Mouse (Mus musculus) mesoderm, embryonic 11.5 days (tissue): ENCODE measurements around the gene Galnt4.

Source experiments
- DNase-seq: peaks from one replicate; pipeline ENCODE4 v3.0.0-alpha.2; 2012; ENCODE audit warnings: low read depth, low spot score

Galnt4 gene

DNA sequence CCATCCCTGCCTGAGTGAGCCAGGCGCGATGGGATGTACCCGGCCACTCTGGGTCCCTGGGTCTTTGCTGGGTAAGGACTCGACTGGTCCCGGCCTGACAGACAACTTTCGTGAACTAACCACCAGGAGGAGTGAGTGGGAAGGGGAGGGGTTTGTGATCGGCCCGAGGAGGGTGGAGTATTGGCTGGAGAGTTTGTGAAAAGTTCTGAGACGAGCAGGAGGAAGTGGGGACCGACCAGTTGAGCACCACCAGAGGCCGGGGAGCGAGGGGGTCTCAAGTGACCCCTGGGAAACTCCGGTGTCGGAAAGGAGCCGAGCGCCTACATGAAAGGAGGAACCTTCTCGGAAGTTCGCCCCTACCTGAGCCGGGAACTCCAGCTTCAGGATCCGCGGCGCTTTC is at the start of gene Galnt4:
Gene Galnt4 (plus strand): TSS at position 196 of the 400 bp plus-strand sequence.
- peak; percentile 86 for DNase-seq

DNA sequence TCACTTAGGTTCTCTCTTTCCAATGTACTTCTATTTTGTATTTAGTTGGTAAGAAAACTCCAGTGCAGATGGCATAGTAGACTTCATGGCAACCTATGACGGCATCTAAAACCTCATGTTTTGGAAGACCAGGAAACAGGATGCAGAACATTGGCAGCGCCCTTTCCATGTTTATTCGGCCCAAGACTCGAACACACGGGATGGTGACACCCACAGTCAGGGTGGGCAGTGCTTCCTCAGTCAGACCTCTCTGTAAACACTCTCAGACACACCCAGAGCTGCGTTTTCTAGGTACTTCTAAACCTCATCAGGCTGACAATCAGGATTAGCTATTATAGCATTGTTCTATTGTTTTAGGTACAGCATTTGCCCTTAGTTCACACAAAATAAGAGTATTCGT is 47.4 kb upstream of the Galnt4 start:
- no peak for DNase-seq

DNA sequence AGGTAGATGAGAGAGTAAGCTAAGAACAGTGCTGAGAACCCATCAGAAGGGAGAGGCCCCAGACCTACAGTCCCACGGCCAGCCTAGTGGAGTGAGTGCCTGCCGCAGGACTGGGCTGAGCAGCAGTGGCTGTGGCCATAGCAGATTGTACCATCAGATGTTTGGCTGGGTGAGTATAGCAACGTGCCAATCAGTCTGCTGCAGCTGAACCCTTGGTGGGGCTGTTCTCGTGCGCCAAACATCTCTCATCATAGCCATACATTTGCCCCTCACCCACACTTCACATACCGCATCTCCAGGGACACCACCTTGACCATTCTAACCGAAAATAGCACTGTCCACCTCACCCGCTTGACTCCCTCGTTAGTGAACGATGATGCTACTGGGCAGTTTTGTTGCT is 46.5 kb upstream of the Galnt4 start:
- DNase-seq, result no peak

DNA sequence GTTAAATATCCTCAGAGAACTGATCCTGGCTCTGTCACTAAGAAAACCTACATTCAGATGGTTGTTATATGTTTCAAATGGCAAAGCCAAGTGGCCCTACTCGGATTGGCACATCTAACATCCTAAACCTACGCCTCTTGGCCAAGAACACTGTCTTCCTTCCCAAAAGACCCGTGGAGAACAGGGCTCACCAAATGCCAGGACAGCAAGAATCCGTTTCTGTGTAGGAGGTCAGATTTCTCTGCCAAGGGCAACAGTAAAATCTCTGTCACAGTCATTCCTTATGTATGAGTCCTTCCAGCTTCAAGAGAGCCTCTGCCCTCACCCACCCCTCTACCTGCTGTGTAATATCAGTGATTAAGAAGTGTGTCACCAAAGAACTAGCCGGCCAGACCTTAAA is 45.4 kb upstream of the Galnt4 start:
- DNase-seq, result no peak

DNA sequence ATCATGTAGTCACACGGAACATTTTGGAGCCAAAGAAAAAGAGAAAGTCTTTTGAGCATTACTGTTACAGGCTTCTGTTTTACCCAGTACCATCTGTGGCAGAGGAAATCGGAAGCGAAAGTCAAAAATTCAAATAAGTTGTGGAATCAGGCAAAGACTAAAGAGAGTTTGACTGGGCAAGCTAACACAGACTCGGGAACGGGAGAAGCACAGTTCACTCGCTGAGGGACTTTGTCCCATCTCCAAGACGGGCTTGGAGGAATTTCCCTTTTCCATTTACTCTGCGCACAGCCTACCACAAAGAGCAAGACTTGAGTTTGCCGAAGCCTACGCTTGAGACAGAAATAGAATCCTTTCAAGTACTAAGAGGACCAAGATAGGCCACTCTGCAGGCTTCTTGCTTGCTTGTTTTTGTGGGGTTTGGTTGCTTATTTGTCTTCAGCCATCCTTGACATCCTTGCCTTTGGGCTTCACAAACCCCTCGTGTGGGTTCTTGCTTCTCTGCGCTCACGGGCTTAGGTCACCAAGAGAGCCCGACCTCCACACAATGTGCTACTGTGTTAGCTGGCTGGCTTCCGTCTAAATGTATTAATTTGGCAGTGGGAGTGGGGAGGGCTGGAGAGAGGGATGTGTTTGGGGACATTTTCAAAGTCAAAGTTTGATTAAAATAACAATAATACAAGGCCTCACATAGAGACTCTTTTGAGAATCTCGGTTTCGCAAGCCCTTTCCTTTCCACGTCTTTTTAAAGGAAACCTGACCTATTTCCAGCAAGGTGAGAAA is 31.7 kb upstream of the Galnt4 start:
- no peak for DNase-seq

DNA sequence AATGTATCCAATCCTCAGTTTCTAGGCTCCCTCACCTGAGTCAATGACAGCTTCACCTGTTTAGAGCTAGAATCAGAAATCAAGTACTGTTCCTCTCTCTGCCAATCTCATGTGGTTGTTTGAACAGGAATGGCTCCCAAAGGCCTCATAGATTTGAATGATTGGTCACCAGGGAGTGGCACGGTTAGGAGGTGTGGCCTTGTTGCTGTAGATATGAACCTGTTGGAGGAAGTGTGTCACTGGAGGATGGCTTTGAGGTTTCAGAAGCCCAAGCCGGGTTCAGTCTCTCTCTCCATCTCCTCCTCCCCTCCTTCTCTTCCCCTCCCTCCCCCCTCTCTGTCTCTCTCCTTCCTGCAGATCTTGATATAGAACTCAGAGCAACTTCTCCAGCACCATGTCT is 29.3 kb upstream of the Galnt4 start:
- no peak for DNase-seq

DNA sequence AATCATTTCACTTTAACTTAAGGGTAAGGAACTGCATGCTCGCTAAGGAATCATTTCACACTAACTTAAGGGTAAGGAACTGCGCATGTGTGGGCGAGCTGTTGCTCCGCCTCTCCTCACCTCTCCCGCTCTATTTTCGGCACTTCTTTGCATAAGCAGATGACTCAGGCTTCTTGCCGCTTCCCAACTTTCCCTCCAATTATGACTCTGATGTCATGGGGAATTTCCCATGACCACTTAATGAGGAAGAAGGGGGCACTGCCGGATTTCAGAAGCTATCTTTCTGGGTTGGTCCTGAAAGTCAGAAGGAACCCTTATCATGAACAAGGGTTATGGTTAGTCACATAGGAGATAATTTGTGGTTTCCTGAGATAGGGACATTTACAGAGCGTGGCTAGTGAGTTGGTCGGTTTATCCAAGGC is 26.4 kb upstream of the Galnt4 start:
- DNase-seq, result no peak

DNA sequence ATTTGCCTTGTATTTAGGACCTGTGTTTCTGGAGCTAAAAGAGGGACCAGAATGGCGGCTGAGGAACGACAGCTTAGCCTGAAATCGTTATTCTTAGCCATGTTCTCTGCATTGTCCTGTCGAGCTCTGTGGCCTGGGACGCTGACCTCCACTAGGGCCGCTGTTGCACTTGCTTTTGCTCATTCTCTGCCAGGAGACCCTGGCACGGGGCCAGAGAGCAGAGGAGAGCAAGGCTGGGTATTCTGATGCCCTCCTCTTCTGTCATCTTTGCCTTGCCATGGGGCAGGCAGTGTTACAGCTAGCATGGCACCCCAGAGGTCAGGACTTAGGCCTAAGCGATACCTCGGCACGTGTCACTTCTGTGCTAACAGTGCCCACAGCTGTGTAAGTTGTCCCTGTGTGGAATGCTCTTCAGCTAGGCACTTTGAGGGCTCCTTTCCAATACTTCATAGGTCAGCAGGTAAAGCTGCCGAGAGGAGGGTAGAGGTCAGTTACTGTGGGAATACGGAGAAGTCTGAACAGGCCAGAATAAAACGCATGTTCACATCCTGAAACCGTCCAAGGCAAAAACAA is 24.4 kb upstream of the Galnt4 start:
- DNase-seq, result no peak

DNA sequence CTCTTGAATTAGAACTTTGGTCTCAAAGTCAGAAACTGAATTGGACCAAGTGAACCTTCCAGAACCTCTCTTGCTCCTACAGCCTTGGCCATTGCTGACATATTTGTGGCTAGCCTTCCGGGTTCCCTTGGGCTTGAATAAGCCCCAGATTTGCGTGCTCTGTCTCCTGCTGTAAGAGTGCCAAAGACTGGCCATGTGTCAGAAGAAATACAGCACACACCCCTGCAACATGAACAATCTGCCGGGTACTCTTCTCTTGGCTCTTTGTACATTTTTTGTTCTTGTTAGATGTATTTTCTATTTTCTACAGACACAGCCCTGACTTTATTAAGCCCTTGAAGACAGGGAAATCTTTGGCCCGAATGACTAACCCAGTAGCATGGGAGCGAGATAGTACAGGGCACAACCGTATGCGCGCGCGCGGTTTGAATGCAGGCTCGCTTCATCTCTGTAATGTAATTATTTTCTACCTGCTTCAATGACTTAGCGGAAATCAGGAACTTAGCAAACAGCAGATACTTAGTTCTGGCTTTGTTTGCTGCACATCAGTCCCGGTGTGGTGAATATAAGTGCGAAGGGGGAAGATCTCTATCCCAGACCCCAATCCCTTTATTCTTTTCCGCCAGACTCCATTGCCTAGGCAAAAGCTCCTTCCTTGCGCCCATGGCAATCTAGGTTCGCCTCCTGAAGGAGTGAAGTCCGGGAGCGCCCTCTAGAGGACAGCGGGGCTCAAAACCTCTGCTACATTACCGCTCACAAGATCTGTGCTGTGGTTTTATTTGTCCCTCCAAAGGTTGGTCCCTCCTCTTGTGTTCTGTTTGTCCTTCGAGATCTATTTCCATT is 23.3 kb upstream of the Galnt4 start:
- DNase-seq, result peak; percentile 90

DNA sequence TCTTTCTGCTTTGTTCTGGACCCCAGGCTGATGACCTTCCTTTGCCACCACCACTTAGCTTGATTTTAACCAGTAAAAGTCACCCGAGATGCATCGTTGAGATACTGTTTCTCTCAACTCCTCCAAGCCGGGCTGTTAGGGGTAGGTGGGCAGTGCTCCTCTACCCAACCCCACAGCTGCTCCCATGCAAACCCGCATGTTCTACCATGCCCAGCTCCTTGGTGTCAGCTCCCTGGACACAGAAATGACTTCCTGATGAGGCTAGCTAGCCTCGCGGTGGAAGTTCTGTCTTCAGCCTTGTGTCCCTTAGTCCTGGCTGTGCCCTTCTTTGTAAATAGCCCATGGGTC is 22.7 kb upstream of the Galnt4 start:
- DNase-seq, result no peak

DNA sequence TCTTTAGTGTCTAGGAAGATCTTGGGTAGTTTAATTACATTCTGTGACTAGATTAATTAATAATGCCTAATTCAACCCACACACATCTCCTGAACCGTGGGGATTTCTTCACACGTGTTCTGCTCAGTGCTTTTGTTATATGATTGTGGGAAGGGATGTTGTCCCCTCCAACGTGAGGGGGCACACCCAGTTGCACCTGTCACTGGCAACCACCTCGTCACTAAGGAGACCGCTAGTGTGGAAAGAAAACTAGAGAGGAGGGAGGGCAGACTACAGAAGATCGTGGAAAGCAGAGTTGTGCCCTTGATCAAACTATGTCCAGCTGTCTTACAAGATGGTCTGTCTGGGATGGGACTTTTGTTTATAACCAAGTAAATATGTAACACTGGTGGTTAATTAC is 21.9 kb upstream of the Galnt4 start:
- DNase-seq, result no peak

DNA sequence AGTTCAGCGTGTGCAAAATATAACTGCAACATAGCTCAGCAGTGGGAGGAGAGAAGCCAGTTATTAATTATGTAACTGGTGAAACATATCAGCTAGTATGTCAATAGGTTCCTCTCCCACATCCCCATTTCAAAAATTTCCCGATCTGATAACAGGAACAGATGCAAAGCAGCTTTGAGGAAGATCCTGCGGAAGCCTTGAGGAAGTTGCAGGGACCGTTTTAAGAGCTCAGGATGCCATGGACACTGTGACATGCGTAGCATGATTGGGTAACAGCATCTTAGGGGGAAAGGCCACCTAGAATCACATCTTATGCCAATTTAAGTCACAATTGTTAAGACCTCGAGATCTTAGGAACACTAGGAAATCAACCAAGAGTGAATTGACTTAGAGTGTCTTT is 18.1 kb upstream of the Galnt4 start:
- no peak for DNase-seq

DNA sequence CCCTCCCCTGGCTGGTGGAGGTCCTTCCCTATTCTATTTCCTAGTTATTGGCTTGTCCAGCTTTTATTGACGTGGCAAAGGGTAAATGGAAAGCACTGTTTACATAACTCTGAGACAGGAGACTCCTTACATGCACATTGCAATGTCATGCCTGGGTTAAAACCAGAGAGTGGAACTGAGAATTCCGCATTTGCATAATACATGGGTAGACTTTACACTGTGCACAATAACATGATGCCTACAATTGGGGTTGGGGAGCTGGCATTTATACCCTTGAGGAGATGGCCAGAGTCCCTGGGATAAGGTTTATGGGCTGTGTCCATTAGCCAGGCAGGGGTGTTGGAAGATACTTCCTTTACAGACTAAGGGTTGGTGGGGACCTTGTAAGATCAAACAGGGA is 14.6 kb upstream of the Galnt4 start:
- DNase-seq, result no peak

DNA sequence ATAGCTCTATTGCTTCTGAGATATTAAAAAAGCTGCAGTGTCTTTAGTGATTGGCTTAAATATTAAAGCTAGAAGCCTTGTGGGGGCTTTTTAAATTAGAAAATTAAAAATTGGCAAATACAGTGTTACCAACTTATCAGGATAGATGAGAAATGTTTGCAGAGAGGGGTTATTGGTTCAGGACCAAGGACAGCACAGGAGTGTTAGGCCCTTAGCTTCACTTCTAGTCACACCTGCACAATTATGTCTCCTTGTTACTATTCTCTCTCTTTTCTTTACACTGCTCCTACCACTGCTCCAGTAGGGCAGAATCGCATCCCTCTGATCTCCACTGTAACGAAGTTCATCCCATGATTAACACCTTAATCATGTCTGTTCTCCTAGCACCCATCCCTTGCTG is 12.8 kb upstream of the Galnt4 start:
- DNase-seq, result peak; percentile 47

DNA sequence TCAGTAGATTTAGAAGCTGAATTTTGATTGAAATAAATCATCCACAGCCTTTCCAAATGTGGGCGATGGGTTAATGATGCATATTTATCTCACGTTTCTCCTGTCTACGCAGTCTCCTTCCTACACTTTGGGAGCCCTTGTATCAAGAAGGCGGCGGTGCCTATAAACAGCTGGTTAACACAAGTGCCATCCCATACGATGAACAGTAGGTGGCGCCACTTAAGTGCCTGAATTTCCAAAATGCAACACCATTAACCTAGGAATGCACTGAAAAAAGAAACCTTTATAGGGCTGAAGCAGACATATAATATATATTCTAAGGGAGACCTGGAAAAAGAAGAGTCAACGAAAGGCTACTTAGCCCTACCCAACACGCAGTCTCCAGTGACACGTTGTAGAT is 10.6 kb upstream of the Galnt4 start:
- DNase-seq, result peak; percentile 62

DNA sequence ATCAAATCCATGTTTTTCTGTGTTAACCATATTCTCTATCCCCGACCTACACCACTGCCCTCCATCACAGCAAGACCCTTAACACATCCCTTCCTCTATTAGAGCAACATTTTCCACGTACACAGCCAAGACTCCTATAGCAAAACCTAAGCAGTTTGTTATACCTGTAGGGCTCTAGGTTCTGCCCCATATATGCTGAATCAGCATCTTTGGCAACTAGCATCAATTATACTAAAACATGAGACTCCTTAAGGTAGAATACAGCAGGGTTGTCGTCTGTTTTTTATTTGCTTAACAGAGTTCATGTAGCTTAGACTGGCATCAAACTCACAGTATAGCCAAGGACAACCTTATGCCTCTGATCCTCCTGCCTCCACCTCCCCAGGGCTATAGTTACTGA is 2.4 kb upstream of the Galnt4 start:
- DNase-seq, result no peak

DNA sequence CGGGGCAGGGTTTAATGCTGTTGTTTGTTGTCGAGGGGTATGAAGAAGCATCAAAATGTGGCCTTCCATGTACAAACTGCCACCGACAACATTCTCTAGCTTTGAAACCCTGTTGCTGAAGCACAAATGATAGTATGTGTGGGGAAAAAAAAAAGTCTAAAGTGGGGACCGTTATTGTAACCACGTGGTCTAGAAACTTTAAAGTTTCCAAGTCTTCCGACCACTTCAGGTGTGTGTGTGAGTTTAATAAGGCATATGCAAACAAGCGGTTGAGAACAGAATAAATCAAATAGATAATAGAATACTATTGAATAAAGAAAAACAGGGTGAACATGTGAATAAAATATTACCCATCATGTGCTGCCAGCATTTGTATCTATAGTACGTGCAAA is 1.7 kb upstream of the Galnt4 start:
- DNase-seq, result no peak

DNA sequence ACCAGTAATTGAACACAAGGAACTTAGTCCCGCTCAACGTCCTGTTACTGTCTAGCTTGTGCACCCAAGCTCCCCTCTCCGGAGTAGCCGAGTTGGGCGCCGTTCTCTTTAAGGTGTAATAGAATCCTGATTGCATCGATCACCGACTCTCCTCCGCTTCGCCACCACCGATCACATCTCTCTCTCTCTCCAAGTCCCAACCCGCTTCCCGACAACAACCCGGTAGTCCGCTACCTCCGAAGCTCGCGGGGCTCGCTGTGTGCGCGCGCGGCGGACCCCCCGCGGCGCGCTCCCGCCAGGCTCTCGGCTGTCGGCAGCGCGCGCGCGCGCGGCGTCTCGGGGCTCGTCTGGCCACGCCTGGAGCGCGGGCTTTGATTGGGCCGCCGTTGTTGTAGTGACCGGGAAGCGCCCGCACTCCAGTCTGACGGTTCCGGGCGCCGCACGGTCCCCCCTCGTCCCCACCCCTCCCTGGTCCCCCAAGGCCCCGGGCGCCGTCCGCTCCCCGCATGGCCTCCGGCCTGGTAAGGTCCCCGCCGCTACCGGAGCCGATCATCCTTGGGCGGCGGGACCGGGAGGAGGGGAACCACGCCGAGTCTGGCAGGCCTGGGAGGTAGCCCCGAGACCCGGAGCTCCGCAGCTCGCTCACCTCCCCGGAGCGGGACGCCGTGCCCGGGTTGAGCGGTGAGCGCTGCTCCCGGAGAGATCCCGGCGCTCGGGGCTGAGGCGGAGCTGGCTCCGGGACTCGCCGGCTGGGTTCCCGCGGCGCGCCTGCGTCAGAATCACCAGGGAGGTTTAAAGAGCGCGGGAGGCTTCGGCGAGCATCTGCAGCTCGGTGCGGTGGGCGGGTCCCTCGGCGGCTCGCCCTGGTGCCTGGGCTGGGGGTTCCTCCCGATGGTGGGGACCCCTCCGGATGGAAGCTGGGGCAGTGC is 992 bp upstream of the Galnt4 start, which contains the start of gene Poc1b:
Gene Poc1b (plus strand): TSS at position 334 of the 929 bp plus-strand sequence.
- peak; percentile 91 for DNase-seq

DNA sequence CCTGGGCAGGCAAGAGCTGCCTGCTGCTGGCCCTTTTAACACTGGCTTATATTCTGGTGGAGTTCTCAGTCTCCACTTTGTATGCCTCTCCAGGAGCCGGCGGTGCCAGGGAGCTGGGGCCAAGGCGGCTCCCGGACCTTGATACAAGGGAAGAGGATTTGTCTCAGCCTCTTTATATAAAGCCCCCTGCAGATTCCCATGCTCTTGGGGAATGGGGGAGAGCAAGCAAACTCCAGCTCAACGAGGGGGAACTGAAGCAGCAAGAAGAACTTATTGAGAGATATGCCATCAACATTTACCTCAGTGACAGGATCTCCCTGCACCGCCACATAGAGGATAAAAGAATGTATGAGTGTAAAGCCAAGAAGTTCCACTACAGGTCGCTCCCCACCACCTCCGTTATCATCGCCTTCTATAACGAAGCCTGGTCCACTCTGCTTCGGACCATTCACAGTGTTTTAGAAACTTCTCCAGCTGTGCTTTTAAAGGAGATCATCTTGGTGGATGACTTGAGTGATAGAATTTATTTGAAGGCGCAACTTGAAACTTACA is 548 bp downstream of the Galnt4 start:
- DNase-seq, result no peak

DNA sequence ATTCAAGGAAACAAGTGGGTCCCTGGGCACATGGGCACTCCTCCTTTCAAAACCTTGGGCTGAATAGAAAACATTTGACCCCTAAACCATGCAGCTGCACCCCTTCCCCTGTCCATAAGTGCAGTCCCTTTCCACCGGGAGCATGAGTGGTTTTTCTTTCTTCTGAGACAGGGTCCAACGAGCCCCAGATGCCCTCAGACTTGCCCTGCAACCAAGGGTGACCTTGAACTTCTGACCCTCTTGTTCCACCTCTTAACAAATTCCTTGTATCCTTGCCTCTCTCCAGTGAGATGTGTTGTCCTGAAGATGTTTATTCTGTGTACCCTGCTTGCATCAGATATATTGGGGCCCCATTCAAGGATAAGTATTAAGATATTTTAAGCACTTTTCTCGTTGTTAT is 5.6 kb downstream of the Galnt4 start:
- no peak for DNase-seq

DNA sequence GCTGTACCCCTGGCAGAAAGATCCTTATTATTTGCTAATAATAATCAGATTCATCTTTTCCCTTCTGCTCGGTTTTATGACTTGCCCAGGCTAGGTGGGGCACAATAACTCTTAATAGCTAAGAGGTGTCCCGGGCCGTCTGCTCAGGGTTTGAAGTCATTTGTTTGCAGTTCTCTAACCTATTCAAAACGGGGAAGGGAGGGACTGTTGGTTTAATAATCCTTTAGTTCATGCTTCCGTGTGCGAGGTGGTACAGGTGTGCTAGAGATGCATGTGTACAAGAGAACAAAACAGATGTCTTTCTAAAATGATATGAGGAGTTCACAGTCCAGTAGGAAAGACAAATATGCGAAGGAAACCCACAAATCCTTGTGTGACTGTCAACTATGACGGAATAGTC is 6.3 kb downstream of the Galnt4 start:
- DNase-seq, result no peak
